Comparison of ENCODE assay signal across 16 mouse cellular contexts in genomic region chr14:105512914-105513677, GRCm38 (mm10).
DNase-seq lines count a peak whose midpoint lies in the region; ATAC-seq lines count a peak whose summit lies in the region.
"Had no signal": no experiment of that assay in that cellular context is flagged by ENCODE, and none has a peak within 500 bp of the region (broad histone marks: within the 10 kb centered on the region; RNA-seq: fewer than 3 reads in every experiment).

No protein-coding gene starts in this region.

- ATAC-seq in cerebellum, adult (ENCODE audit: insufficient number of reproducible peaks, low FRiP score, low TSS enrichment): peak; percentile 31; the same call in 1 of the 2 replicates
- no peak for ATAC-seq in kidney, embryonic 14.5 days (ENCODE audit: low FRiP score, low TSS enrichment)

- no peak overlapping the region for H3K4me2 ChIP-seq in kidney, embryonic 14.5 days (replicated peaks; ENCODE audit: low read depth, low read length)
- H3K4me2 ChIP-seq: heart, embryonic 13.5 days had no signal

- 0 out of 2 replicates have a peak, but pooled peaks cover 1% of the 10 kb centered on the region for H3K27me3 ChIP-seq in kidney, embryonic 14.5 days (ENCODE audit: control insufficient read depth, insufficient read depth, low read length)
- H3K27me3 ChIP-seq: heart, embryonic 13.5 days had no signal

- no peaks in the 10 kb centered on the region for H3K4me1 ChIP-seq in kidney, embryonic 14.5 days (ENCODE audit: control insufficient read depth, insufficient read depth, low read length)
- H3K4me1 ChIP-seq: heart, embryonic 13.5 days had no signal

- WGBS in kidney, embryonic 14.5 days: 93% methylated on average over 12 of the region's 12 CpGs

- DNase-seq in cerebellum, postnatal 36 days: no peak
- peak; percentile 26 for DNase-seq in layer of hippocampus, adult 11-12 months (ENCODE audit: low spot score)
- DNase-seq in layer of hippocampus, adult 9-10 months (ENCODE audit: low spot score): no peak
- peak; percentile 41 for DNase-seq in R1 (ENCODE audit: low read depth, low spot score)
- peak; percentile 29 to 57 for DNase-seq in layer of hippocampus, adult 8-10 months (ENCODE audit: low spot score in 2 of 2)
- DNase-seq in lung, postnatal 25 days (ENCODE audit: low spot score): no peak
- DNase-seq: adrenal gland, postnatal 14 days; gastrocnemius, postnatal 36 days; kidney, postnatal 10 days; lung, postnatal 4 days; thymus, adult 2 months had no signal

- no peak overlapping the region for H3K9ac ChIP-seq in kidney, embryonic 14.5 days (ENCODE audit: low read depth, low read length)
- H3K9ac ChIP-seq: heart, embryonic 13.5 days; liver, embryonic 14.5 days had no signal

- H3K4me3 ChIP-seq in kidney, embryonic 14.5 days (ENCODE audit: low read length): no peak overlapping the region
- H3K4me3 ChIP-seq: heart, embryonic 13.5 days; myocyte had no signal

- no peaks in the 10 kb centered on the region for H3K36me3 ChIP-seq in kidney, embryonic 14.5 days (ENCODE audit: control insufficient read depth, insufficient read depth, low read length)
- H3K36me3 ChIP-seq: heart, embryonic 13.5 days had no signal

- no peak overlapping the region for H3K27ac ChIP-seq in kidney, embryonic 14.5 days (ENCODE audit: low read depth, low read length)
- H3K27ac ChIP-seq: heart, embryonic 13.5 days; liver, embryonic 14.5 days had no signal

- H3K9me3 ChIP-seq in kidney, embryonic 14.5 days (ENCODE audit: control insufficient read depth, low read length): no peaks in the 10 kb centered on the region
- H3K9me3 ChIP-seq: heart, embryonic 13.5 days had no signal

Comparison
In these comparisons a context has a peak if more than half of its experiments do, and no peak if none do; other contexts are left out.
1. DNase-seq: peak in layer of hippocampus, adult 11-12 months (single experiment), R1 (single experiment) and layer of hippocampus, adult 8-10 months (2 of 2); none in cerebellum, postnatal 36 days (0 of 2), layer of hippocampus, adult 9-10 months (single experiment) and lung, postnatal 25 days (single experiment).